Mouse (Mus musculus): Measurements from ENCODE around the gene Hmgcs1.
"Not testable (repeated sequence)": the region's sequence is repeated elsewhere in the genome, so short reads cannot be mapped to it uniquely, and the experiment has no call there.

The Hmgcs1 gene

GRCm38 (mm10) chr13:119690039-119690728 lies at the start of gene Hmgcs1:
Hmgcs1 (plus strand) TSS chr13:119690379.
- DNase-seq (ENCODE audit: low spot score in 2 of 2): peak; percentile 94 to 99

DNA sequence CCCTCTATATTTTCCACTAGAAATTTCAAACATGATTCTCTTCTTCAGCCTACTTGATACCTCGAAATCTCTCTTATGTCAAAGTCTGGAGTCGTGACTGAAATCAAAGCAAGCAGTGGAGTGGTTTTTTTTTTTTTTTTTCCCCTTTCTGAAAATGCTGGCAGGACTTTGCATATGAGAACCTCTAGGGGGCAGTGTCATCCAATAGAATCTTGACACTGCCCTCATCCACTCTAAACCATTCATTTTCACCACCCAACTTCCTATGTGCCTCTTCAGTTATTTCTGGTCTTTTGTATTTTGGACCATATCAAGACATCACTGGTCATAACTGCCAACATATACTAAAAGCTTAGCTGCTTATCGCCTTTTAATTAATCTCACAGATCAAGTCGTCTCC lies 49.7 kb upstream of the Hmgcs1 start:
- no peak for DNase-seq (ENCODE audit: low spot score in 2 of 2)

DNA sequence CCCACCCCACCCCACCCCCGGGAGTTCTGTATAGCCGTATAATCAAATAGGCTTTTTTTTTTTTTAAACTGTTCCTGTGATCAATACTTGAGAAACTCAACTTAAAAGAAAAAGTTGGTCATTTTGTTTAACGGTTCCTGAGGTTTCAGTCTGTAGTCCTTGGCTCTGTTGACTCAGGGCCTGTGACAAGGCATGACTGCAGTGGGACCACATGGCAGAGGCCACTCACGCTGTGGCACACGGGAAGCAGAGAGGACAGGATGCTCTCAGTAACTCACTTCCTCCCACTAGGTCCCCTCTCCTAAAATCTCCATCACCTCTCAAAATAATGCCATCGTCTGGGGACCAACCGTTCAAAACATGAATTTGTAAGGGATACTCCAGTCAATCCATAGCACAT lies 49.0 kb upstream of the Hmgcs1 start:
- DNase-seq (ENCODE audit: low spot score in 2 of 2): no peak

- DNase-seq (ENCODE audit: low spot score in 2 of 2): no peak
Observed at GRCm38 (mm10) chr13:119644769-119645168, 45.4 kb upstream of the Hmgcs1 start.

DNA sequence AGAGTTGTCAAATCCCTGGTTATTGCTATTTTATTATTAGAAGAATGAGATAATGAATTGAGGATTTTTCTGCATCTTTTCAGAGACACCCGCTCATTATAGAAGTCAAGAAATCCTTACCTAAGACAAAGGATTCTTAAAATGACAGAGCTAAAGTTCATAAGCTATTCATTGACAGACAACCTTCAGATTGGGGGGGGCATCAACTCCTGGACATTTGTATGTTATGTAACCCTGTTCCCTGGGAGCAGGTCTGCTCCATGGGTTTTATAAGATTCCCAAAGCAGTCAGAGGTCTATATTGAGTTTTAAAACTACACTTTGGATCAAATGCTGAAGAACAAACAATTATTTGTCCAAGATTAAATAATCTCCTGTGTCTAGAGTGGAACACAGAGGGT lies 43.7 kb upstream of the Hmgcs1 start:
- no peak for DNase-seq (ENCODE audit: low spot score in 2 of 2)

DNA sequence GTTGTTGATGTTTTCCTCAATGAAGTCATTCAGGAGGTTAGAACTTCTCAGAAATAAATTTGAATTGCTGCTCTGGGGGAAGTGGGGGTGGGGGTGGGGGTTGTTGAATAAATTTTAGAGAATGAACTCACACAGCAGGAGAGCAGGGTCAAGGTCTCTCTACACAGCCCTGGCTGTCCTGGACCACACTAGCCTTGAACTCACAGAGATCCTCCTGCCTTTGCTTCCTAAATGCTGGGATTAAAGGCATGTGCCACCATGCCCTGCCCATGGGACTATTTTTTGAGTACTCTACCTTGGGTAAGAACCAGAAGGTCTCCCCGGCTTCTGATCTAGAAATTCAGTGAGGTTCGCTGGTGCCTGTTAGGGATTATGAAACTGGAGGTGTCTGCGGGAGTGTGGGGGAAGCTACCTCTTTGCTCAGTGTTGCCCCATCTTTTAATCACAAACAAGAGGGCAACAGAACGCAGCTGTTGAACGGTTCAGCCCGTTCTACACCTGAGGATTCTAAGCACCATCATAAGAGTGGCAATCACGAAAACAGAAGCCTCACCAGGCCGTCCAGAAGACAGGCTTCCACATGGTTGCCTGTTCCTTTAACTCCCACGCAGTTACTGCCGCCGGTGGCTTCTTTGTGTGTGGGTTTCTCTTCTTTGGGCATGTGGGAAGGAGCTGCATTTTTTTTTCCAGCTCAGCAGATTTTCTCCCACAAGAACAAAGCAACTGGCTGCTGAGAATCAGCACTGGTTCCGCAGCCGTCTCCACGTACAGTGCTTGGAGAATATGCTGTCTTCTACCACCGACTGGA lies 41.1 kb upstream of the Hmgcs1 start:
- DNase-seq (ENCODE audit: low spot score in 2 of 2): no peak

DNA sequence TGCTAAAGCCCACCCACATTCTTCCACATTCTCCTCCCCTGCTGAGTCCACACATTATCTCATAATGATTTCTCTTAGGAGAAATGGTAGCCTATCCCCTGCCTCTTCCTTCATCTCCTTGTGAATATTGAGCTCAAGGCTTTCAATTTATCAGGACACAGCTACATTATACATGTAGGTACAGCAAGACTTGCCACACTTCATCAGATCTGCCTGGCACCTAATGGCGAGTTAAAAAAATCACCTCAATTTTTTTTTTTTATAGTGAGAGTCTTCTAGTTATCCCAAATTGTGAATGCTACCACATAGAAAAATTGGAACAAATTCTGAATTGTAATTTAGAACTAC lies 40.5 kb upstream of the Hmgcs1 start:
- no peak for DNase-seq (ENCODE audit: low spot score in 2 of 2)

- no peak for DNase-seq (ENCODE audit: low spot score in 2 of 2)
Observed at GRCm38 (mm10) chr13:119654734-119655133, 35.4 kb upstream of the Hmgcs1 start.

GRCm38 (mm10) chr13:119656246-119656645 lies 33.9 kb upstream of the Hmgcs1 start:
- DNase-seq (ENCODE audit: low spot score in 2 of 2): no peak

DNA sequence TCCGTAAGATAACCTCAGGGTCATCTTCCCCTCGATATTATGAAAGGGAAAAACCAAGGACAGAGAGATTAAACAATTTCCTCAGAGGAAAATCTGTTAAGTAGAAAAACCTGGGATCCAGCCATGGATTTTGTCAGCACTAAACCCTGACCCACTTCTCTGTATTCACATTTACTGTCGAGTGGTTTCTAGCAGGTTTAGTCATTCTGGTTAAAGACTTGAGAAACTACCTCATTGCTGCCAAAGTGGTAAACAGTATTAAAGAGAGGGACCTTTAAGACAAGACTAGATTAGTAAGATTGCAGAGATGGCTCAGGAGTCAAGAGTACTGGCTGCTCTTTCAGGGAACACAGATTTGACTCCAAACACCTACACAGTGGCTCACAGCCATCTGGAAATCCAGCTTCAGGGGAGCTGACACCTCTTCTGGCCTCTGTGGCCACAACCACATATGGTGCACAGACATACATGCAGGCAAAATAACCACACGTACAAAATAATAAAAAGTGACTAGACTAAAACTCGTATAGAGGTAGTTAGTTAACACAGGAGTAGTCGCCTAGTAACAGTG lies 33.2 kb upstream of the Hmgcs1 start:
- no peak for DNase-seq (ENCODE audit: low spot score in 2 of 2)

DNA sequence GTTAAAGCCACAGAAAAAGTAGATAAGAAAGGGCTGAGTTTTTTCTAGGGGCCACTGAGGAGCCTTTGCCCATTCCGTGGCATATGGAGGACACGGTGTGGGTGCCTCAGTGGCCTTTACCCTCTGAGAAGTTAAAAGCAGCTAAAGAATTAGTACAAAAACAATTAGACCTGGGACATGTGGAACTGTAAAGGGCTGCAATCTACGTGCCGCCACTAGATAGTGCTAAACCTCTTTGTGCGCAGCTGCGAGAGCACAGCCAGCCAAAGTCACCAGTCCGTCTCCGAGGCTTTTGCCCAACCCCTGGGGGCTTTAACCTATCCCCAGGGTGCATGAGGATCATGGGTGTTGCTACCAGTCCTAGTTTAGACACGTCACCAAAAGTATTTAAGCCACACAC lies 28.8 kb upstream of the Hmgcs1 start:
- DNase-seq (ENCODE audit: low spot score in 2 of 2): not testable (repeated sequence)

DNA sequence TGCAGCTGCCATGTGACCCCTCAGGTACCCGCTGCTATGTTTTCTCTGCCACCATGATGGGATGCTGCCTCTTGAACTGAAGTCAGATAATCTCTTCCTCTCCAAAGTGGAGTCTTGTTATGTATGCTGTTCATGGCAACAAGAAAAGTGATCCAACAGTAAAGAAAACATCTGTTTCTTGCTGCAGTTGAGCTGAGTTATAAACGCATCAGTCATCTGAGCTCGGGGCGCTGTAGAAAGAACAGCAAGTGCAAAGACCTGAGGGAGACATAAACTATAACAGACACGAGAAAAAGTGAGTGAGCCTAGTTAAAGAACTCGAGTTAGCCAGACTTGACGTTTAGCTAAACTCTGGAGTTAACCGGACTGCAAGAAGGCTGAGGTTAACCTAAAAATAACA lies 11.4 kb upstream of the Hmgcs1 start:
- no peak for DNase-seq (ENCODE audit: low spot score in 2 of 2)

DNA sequence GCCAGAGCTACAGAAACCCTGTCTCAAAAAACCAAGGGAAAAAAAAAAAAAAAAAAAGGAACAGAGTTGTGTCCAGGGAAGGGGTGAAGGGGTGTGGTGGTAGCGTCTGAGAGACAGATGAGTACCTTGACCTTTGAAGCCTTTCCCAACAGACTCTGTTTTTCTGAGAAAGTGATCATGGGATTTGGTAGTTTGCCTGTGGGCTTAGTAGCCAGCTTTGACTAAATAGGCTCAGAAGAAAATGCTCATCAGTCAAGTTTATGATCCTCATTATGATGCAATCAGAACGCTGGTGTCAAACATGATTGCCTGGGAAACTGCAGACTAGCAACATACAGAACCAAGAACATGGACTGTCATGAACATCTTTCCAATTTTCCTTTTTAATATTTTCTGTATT lies 10.5 kb upstream of the Hmgcs1 start:
- DNase-seq (ENCODE audit: low spot score in 2 of 2): no peak

GRCm38 (mm10) chr13:119681161-119681560 lies 9.0 kb upstream of the Hmgcs1 start:
- DNase-seq (ENCODE audit: low spot score in 2 of 2): no peak

- no peak for DNase-seq (ENCODE audit: low spot score in 2 of 2)
Observed at GRCm38 (mm10) chr13:119684416-119685177, 5.6 kb upstream of the Hmgcs1 start.

DNA sequence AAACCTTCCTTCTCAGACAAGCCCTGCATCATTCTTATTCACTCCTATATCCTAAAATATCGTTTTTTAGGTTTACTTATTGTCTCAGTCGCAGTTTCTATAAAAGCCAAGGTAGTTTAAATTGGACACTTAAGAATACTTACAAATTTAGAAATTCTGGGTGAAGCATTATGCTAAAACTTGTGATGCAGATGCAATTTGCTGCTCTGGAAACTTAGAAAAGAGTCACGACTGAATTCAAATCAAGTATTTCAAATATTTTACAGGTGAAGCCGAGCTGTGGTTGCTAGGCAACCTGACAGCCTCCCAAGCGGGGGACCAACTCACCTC lies 505 bp upstream of the Hmgcs1 start:
- no peak for DNase-seq (ENCODE audit: low spot score in 2 of 2)

DNA sequence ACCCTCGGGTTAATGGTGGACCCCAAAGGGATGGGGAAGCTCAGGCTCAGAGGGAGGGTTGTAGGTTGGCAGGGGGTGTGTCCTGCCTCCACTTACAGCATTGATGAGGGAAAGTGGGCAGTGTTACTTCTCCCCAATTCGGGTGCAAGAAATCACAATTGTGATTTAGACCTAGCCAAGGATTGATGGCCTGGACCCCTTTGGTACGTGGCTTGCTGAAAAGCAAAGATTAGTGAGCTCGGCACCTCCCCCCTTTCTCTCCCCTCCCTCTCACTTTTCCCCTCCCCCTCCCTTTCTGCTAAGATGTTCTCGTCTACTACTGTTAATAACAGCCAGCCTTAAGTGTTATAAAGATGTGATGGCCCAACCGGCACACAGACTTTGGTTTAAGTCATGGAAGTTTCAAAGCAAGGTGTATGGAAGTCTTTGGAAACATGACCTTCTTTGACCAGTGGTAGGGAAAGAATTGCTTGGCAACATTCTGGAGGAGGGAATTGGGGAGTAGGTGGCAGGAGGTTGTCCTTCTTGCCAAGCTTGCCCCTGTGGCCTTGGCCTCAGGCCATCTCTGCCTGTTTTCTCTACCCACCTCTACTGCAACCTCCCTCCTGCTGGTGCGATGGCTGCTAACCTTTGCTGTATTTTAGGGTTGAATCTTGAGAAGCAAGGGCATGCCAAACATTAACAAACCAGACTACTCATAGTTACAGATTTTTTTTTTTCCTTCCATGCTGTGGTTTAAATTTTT lies 869 bp downstream of the Hmgcs1 start:
- no peak for DNase-seq (ENCODE audit: low spot score in 2 of 2)

GRCm38 (mm10) chr13:119691958-119692357 lies 1.8 kb downstream of the Hmgcs1 start:
- not testable (repeated sequence) for DNase-seq (ENCODE audit: low spot score in 2 of 2)

DNA sequence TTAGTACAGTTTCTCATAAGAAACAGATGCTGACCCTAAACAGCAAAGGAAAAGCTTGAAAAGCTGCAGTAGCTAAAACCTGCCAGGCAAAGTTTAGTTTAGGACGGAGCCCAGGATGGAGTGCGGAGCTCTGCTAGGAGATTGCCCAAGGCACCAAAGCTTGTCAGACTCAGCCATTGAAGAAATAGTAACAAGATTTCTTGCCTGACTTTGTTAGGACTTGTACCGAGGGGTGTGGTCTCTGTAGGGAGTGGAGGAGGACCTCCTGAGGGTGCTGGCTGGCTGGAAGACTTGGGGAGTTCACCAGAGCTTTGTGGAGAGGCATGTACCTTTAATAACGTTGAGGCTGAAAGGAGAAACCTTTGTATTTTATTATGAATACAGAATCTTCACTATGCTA lies 5.5 kb downstream of the Hmgcs1 start:
- DNase-seq (ENCODE audit: low spot score in 2 of 2): peak in 1 of 2 experiments; percentile 35

DNA sequence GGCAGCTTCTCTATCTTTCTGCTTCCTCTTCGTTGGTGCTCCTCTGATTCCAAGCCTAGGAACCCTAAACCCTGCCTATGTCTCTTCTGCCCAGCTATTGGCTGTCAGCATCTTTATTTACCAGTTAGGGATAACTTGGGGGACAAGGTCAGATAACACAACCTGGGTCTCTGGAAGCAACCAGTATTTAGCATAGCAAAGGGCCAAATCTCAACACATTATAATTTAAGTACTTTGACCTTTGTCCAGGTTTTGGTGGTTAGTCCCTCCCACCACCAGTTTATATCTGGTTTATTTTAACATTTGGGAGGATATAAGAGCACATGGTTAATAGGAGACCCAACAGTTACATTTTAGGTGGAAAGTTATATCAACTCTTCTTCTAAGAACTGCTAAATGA lies 6.3 kb downstream of the Hmgcs1 start:
- no peak for DNase-seq (ENCODE audit: low spot score in 2 of 2)

DNA sequence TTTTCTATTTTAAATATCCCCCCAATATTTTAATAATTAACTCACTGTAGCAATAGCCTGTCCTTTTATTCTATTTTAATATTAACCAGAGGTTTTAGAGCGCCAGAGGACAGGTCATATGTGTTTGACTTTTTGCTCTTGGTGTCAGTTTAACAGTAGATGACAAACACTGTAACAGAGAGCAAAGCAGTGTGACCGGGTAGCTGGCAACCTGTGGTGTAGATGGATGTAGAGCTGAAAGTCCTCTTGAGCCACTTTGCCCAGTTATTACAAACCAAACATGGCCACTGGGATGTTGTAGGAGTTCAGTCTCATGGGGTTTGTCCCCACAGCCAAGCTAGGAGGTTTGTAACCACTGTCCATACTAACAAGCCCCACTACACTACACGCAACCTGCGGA lies 8.3 kb downstream of the Hmgcs1 start:
- DNase-seq (ENCODE audit: low spot score in 2 of 2): no peak

- DNase-seq (ENCODE audit: low spot score in 2 of 2): no peak
Observed at GRCm38 (mm10) chr13:119704280-119704679, 14.1 kb downstream of the Hmgcs1 start.

All from urinary bladder, postnatal 36 days (tissue).